Mouse (Mus musculus) MEL (cell line): ENCODE data around the gene Ap1ar. TPM values are rescaled to one million over a fixed set of nuclear protein-coding genes. Genes with fewer than 3 reads are reported as not detected.

Experiments used
- DNase-seq: peaks from one replicate; pipeline ENCODE4 v3.0.0; 2011; ENCODE audit warnings: low read depth, low spot score
- H3K27ac ChIP-seq: 2 replicates; pipeline ENCODE4 v1.5.1; 2012; ENCODE audit warnings: low read depth, mild to moderate bottlenecking, control low read depth, low read length, moderate library complexity; ENCODE audit not compliant: control insufficient read depth
- H3K27me3 ChIP-seq, 2 experiments: fragments of 150-350 bp in 1 of 2; sonication (generic) in 1 of 2; 2 replicates each; pipeline ENCODE4 v1.6.1; 2012; ENCODE audit warnings: low read length in 2 of 2, mild to moderate bottlenecking in 2 of 2, improper control_type of control experiment in 1 of 2, moderate library complexity in 1 of 2; ENCODE audit not compliant: insufficient read depth in 2 of 2, control insufficient read depth in 1 of 2
- H3K36me3 ChIP-seq, 2 experiments: 2 replicates each; pipeline ENCODE4 v1.6.1; 2012 to 2014; ENCODE audit warnings: low read length in 2 of 2, improper control_type of control experiment in 1 of 2, inconsistent platforms in 1 of 2, mild to moderate bottlenecking in 1 of 2; ENCODE audit not compliant: insufficient read depth in 2 of 2, control insufficient read depth in 1 of 2
- H3K4me1 ChIP-seq, 2 experiments: fragments of 150-350 bp in 1 of 2; sonication (generic) in 1 of 2; 2 replicates each; pipeline ENCODE4 v1.6.1; 2012; ENCODE audit warnings: low read length in 2 of 2, improper control_type of control experiment in 1 of 2, mild to moderate bottlenecking in 1 of 2; ENCODE audit not compliant: insufficient read depth in 2 of 2, control insufficient read depth in 1 of 2
- H3K4me3 ChIP-seq, 2 experiments: fragments of 150-350 bp in 1 of 2; sonication (generic) in 1 of 2; 2 replicates each; pipeline ENCODE4 v1.5.1; 2012; ENCODE audit warnings: low read depth in 2 of 2, low read length in 2 of 2, mild to moderate bottlenecking in 2 of 2, moderate library complexity in 2 of 2, control low read depth in 1 of 2, improper control_type of control experiment in 1 of 2; ENCODE audit not compliant: control insufficient read depth in 1 of 2, insufficient read depth in 1 of 2
- H3K79me2 ChIP-seq: 2 replicates; pipeline ENCODE4 v1.6.1; 2012; ENCODE audit warnings: mild to moderate bottlenecking, low read length, moderate library complexity; ENCODE audit not compliant: control insufficient read depth, poor library complexity, insufficient read depth
- H3K9ac ChIP-seq: 2 replicates; pipeline ENCODE4 v1.6.1; 2012; ENCODE audit warnings: low read depth, mild to moderate bottlenecking, control low read depth, low read length, moderate library complexity; ENCODE audit not compliant: control insufficient read depth, poor library complexity, severe bottlenecking
- H3K9me3 ChIP-seq: fragments of 150-350 bp; sonication (generic); replicated peaks from 2 replicates; pipeline ENCODE4 v1.6.1; 2012; ENCODE audit warnings: mild to moderate bottlenecking, low read length, improper control_type of control experiment, moderate library complexity; ENCODE audit not compliant: insufficient read depth
- BHLHE40 ChIP-seq: IDR thresholded peaks from 2 replicates; pipeline ENCODE4 v1.6.1; 2012; ENCODE audit warnings: low read depth, mild to moderate bottlenecking, inconsistent platforms, low read length, improper control_type of control experiment, borderline replicate concordance
- CHD2 ChIP-seq: IDR thresholded peaks from 2 replicates; pipeline ENCODE4 v1.6.1; 2011; ENCODE audit warnings: low read length, improper control_type of control experiment
- E2F4 ChIP-seq: IDR thresholded peaks from 2 replicates; pipeline ENCODE4 v1.6.1; 2011; ENCODE audit warnings: low read depth, low read length, improper control_type of control experiment, borderline replicate concordance
- ELF1 ChIP-seq: IDR thresholded peaks from 2 replicates; pipeline ENCODE4 v1.6.1; 2014; ENCODE audit warnings: low read depth, mild to moderate bottlenecking, inconsistent platforms, low read length, improper control_type of control experiment, moderate library complexity
- EP300 ChIP-seq, 2 experiments: IDR thresholded peaks; 2 replicates each; pipeline ENCODE4 v1.6.1; 2011; ENCODE audit warnings: improper control_type of control experiment in 2 of 2, low read length in 2 of 2, low read depth in 1 of 2, mild to moderate bottlenecking in 1 of 2
- ETS1 ChIP-seq: IDR thresholded peaks from 2 replicates; pipeline ENCODE4 v1.6.1; 2012; ENCODE audit warnings: low read depth, mild to moderate bottlenecking, inconsistent platforms, low read length, improper control_type of control experiment, moderate library complexity
- GATA1 ChIP-seq: IDR thresholded peaks from 2 replicates; pipeline ENCODE4 v1.6.1; 2011; ENCODE audit warnings: low read depth, low read length, improper control_type of control experiment
- JUND ChIP-seq: IDR thresholded peaks from 2 replicates; pipeline ENCODE4 v1.6.1; 2011; ENCODE audit warnings: low read depth, mild to moderate bottlenecking, improper control_type of control experiment, low read length
- KAT2A ChIP-seq: conservative IDR thresholded peaks from 2 replicates; pipeline ENCODE4 v1.6.1; 2012; ENCODE audit warnings: low read depth, low read length, improper control_type of control experiment, inconsistent platforms
- MAFK ChIP-seq: IDR thresholded peaks from 2 replicates; pipeline ENCODE4 v1.6.1; 2011; ENCODE audit warnings: low read depth, mild to moderate bottlenecking, low read length, improper control_type of control experiment, borderline replicate concordance
- MXI1 ChIP-seq: IDR thresholded peaks from 2 replicates; pipeline ENCODE4 v1.6.1; 2011; ENCODE audit warnings: mild to moderate bottlenecking, low read depth, low read length, improper control_type of control experiment
- MYB ChIP-seq: IDR thresholded peaks from 2 replicates; pipeline ENCODE4 v1.6.1; 2011; ENCODE audit warnings: mild to moderate bottlenecking, low read depth, low read length, improper control_type of control experiment
- MYC ChIP-seq: IDR thresholded peaks from 2 replicates; pipeline ENCODE4 v1.6.1; 2011; ENCODE audit warnings: low read depth, mild to moderate bottlenecking, low read length, improper control_type of control experiment, moderate library complexity
- NELFE ChIP-seq: IDR thresholded peaks from 2 replicates; pipeline ENCODE4 v1.6.1; 2011; ENCODE audit warnings: low read depth, low read length, improper control_type of control experiment
- NRF1 ChIP-seq: IDR thresholded peaks from 2 replicates; pipeline ENCODE4 v1.6.1; 2014; ENCODE audit warnings: low read depth, mild to moderate bottlenecking, inconsistent platforms, low read length, improper control_type of control experiment, moderate library complexity; ENCODE audit not compliant: poor library complexity, insufficient read depth, severe bottlenecking
- POLR2A ChIP-seq, 2 experiments: IDR thresholded peaks; 2 replicates each; pipeline ENCODE4 v1.6.1; 2011 to 2012; ENCODE audit warnings: low read length in 2 of 2, mild to moderate bottlenecking in 2 of 2, control low read depth in 1 of 2, improper control_type of control experiment in 1 of 2, low read depth in 1 of 2, moderate library complexity in 1 of 2; ENCODE audit not compliant: control insufficient read depth in 1 of 2, insufficient read depth in 1 of 2, poor library complexity in 1 of 2
- RCOR1 ChIP-seq: IDR thresholded peaks from 2 replicates; pipeline ENCODE4 v1.6.1; 2012; ENCODE audit warnings: low read depth, mild to moderate bottlenecking, inconsistent platforms, low read length, improper control_type of control experiment
- SMC3 ChIP-seq: IDR thresholded peaks from 2 replicates; pipeline ENCODE4 v1.6.1; 2011; ENCODE audit warnings: low read depth, low read length, improper control_type of control experiment
- TAL1 ChIP-seq: IDR thresholded peaks from 2 replicates; pipeline ENCODE4 v1.6.1; 2012; ENCODE audit warnings: mild to moderate bottlenecking, inconsistent platforms, low read length, moderate library complexity, mixed read lengths
- TCF12 ChIP-seq: IDR thresholded peaks from 2 replicates; pipeline ENCODE4 v1.6.1; 2014; ENCODE audit warnings: low read depth, mild to moderate bottlenecking, inconsistent platforms, low read length, improper control_type of control experiment, moderate library complexity
- USF2 ChIP-seq, 2 experiments: IDR thresholded peaks; 2 replicates each; pipeline ENCODE4 v1.6.1; 2011 to 2012; ENCODE audit warnings: improper control_type of control experiment in 2 of 2, low read length in 2 of 2, borderline replicate concordance in 1 of 2, inconsistent platforms in 1 of 2, low read depth in 1 of 2, mild to moderate bottlenecking in 1 of 2; ENCODE audit not compliant: insufficient read depth in 1 of 2
- ZKSCAN1 ChIP-seq: IDR thresholded peaks from 2 replicates; pipeline ENCODE4 v1.6.1; 2012; ENCODE audit warnings: low read depth, mild to moderate bottlenecking, inconsistent platforms, low read length, improper control_type of control experiment, moderate library complexity
- ZMIZ1 ChIP-seq: IDR thresholded peaks from 2 replicates; pipeline ENCODE4 v1.6.1; 2012; ENCODE audit warnings: low read depth, mild to moderate bottlenecking, inconsistent platforms, low read length, improper control_type of control experiment, moderate library complexity
- ZNF384 ChIP-seq: IDR thresholded peaks from 2 replicates; pipeline ENCODE4 v1.6.1; 2012; ENCODE audit warnings: low read depth, mild to moderate bottlenecking, inconsistent platforms, low read length, improper control_type of control experiment
- polyA plus RNA-seq, 2 experiments: library from polyadenylated mRNA; stranded (reverse) in 1 of 2; unstranded in 1 of 2; fragments of >175 nt in 1 of 2; fragments of >200 nt in 1 of 2; gene quantifications; 2 replicates each; pipeline versions ENCODE4 v1.2.1 to v1.2.4; 2012; ENCODE audit warnings: low replicate concordance in 2 of 2, low read depth in 1 of 2; ENCODE audit not compliant: insufficient read length in 2 of 2, insufficient read depth in 1 of 2, missing spikeins in 1 of 2
- total RNA-seq: library from RNA; depleted of rRNA; stranded (reverse); fragments of 300-350 nt; gene quantifications from 2 replicates; pipeline ENCODE4 v1.2.3, GENCODE M21; 2012

Gene Ap1ar
- total and polyA plus RNA-seq, 3 experiments: 65.0 to 107 TPM; not detected in 1

GRCm38 (mm10) chr3:127875509-127875908, 38.2 kb upstream of the Ap1ar start:
- H3K27me3 ChIP-seq: no peaks in the 10 kb centered on the region
- H3K4me1 ChIP-seq: no peaks in the 10 kb centered on the region
- TF ChIP-seq CHD2 (no peak), TAL1 (no peak), SMC3 (no peak), MYC (no peak), EP300 (IDR thresholded peaks at IDR 0.05; ENCODE audit: low read depth in 1 of 2, low read length in 2 of 2) (no peak), GATA1 (no peak), NELFE (no peak), BHLHE40 (no peak), TCF12 (no peak), NRF1 (no peak), POLR2A (IDR thresholded peaks at IDR 0.05; ENCODE audit: control insufficient read depth in 1 of 2, insufficient read depth in 1 of 2, low read depth in 1 of 2, low read length in 2 of 2, poor library complexity in 1 of 2) (no peak), JUND (no peak), KAT2A (no peak), E2F4 (no peak)
- TF ChIP-seq, all 39 proteins: peak for 0
- Histone ChIP-seq H3K4me3 (no peak overlapping the region), H3K9me3 (no peaks in the 10 kb centered on the region), H3K27ac (no peak overlapping the region), H3K9ac (no peak overlapping the region), H3K79me2 (0 out of 2 replicates have a peak, but pooled peaks cover 5% of the 10 kb centered on the region), H3K36me3 (peaks cover 2 to 14% of the 10 kb centered on the region in 2 experiments)
- no peak for DNase-seq

- TF ChIP-seq ZMIZ1 (no peak), ZNF384 (no peak), CHD2 (no peak), E2F4 (no peak), RCOR1 (no peak), ELF1 (no peak), USF2 (IDR thresholded peaks at IDR 0.05; ENCODE audit: borderline replicate concordance in 1 of 2, insufficient read depth in 1 of 2, low read depth in 1 of 2, low read length in 2 of 2) (no peak), MXI1 (no peak), NRF1 (no peak), JUND (no peak), BHLHE40 (no peak), MYB (no peak), MAFK (no peak), NELFE (no peak), ETS1 (no peak), EP300 (IDR thresholded peaks at IDR 0.05; ENCODE audit: low read depth in 1 of 2, low read length in 2 of 2) (no peak), POLR2A (IDR thresholded peaks at IDR 0.05; ENCODE audit: control insufficient read depth in 1 of 2, insufficient read depth in 1 of 2, low read depth in 1 of 2, low read length in 2 of 2, poor library complexity in 1 of 2) (no peak), ZKSCAN1 (no peak), TCF12 (no peak)
- Histone ChIP-seq H3K27ac (no peak overlapping the region), H3K79me2 (0 out of 2 replicates have a peak, but pooled peaks cover 5% of the 10 kb centered on the region), H3K4me3 (no peak overlapping the region), H3K9ac (no peak overlapping the region), H3K4me1 (no peaks in the 10 kb centered on the region), H3K9me3 (no peaks in the 10 kb centered on the region), H3K36me3 (peaks cover 2 to 13% of the 10 kb centered on the region in 2 experiments), H3K27me3 (no peaks in the 10 kb centered on the region)
- DNase-seq: no peak
These were observed 37.7 kb upstream of the Ap1ar start for GRCm38 (mm10) chr3:127875059-127875458.
